Mouse (Mus musculus): ENCODE results near the gene Rps7.

Gene Rps7

GRCm38 (mm10) chr12:28635535-28636476 is at the start of gene Rps7:
Rps7 (minus strand) TSS chr12:28635953.
- DNase-seq (ENCODE audit: low spot score in 2 of 2), result peak; percentile 84 to 89

GRCm38 (mm10) chr12:28684674-28685073 is 48.9 kb upstream of the Rps7 start:
- DNase-seq (ENCODE audit: low spot score in 2 of 2), result no peak

- no peak for DNase-seq (ENCODE audit: low spot score in 2 of 2)
Measured at GRCm38 (mm10) chr12:28675925-28676209, 40.1 kb upstream of the Rps7 start.

- DNase-seq (ENCODE audit: low spot score in 2 of 2), result peak; percentile 44 to 54
Measured at GRCm38 (mm10) chr12:28675121-28675924, 39.6 kb upstream of the Rps7 start, which contains the start of gene Adi1. Adi1 (plus strand) TSS chr12:28675231.

GRCm38 (mm10) chr12:28674038-28674720 is 38.4 kb upstream of the Rps7 start:
- DNase-seq (ENCODE audit: low spot score in 2 of 2), result no peak

- no peak for DNase-seq (ENCODE audit: low spot score in 2 of 2)
Measured at GRCm38 (mm10) chr12:28667287-28667686, 31.5 kb upstream of the Rps7 start.

GRCm38 (mm10) chr12:28666734-28667133 is 31.0 kb upstream of the Rps7 start:
- no peak for DNase-seq (ENCODE audit: low spot score in 2 of 2)

GRCm38 (mm10) chr12:28662628-28663027 is 26.9 kb upstream of the Rps7 start:
- DNase-seq (ENCODE audit: low spot score in 2 of 2), result no peak

GRCm38 (mm10) chr12:28649141-28650110 is 13.7 kb upstream of the Rps7 start, which contains the start of gene Rnaseh1:
Rnaseh1 (plus strand) TSS chr12:28649602.
- DNase-seq (ENCODE audit: low spot score in 2 of 2), result peak; percentile 79 to 85

- no peak for DNase-seq (ENCODE audit: low spot score in 2 of 2)
Measured at GRCm38 (mm10) chr12:28638778-28639177, 3.0 kb upstream of the Rps7 start.

GRCm38 (mm10) chr12:28636543-28636942 is 790 bp upstream of the Rps7 start:
- no peak for DNase-seq (ENCODE audit: low spot score in 2 of 2)

GRCm38 (mm10) chr12:28635058-28635534 is 657 bp downstream of the Rps7 start:
- no peak for DNase-seq (ENCODE audit: low spot score in 2 of 2)

- no peak for DNase-seq (ENCODE audit: low spot score in 2 of 2)
Measured at GRCm38 (mm10) chr12:28628436-28628835, 7.3 kb downstream of the Rps7 start.

GRCm38 (mm10) chr12:28627092-28627491 is 8.7 kb downstream of the Rps7 start:
- DNase-seq (ENCODE audit: low spot score in 2 of 2), result no peak

- DNase-seq (ENCODE audit: low spot score in 2 of 2), result no peak
Measured at GRCm38 (mm10) chr12:28625407-28625806, 10.3 kb downstream of the Rps7 start.

GRCm38 (mm10) chr12:28624251-28624650 is 11.5 kb downstream of the Rps7 start:
- no peak for DNase-seq (ENCODE audit: low spot score in 2 of 2)

GRCm38 (mm10) chr12:28623195-28623594 is 12.6 kb downstream of the Rps7 start, which contains the start of gene Colec11:
Colec11 (minus strand) TSS chr12:28623377.
- no peak for DNase-seq (ENCODE audit: low spot score in 2 of 2)

GRCm38 (mm10) chr12:28622641-28623040 is 13.1 kb downstream of the Rps7 start:
- no peak for DNase-seq (ENCODE audit: low spot score in 2 of 2)

- no peak for DNase-seq (ENCODE audit: low spot score in 2 of 2)
Measured at GRCm38 (mm10) chr12:28622167-28622532, 13.6 kb downstream of the Rps7 start.

GRCm38 (mm10) chr12:28621451-28622166 is 14.1 kb downstream of the Rps7 start:
- DNase-seq (ENCODE audit: low spot score in 2 of 2), result no peak
